ENCODE assay signal across 9 mouse cellular contexts in the genomic region with DNA sequence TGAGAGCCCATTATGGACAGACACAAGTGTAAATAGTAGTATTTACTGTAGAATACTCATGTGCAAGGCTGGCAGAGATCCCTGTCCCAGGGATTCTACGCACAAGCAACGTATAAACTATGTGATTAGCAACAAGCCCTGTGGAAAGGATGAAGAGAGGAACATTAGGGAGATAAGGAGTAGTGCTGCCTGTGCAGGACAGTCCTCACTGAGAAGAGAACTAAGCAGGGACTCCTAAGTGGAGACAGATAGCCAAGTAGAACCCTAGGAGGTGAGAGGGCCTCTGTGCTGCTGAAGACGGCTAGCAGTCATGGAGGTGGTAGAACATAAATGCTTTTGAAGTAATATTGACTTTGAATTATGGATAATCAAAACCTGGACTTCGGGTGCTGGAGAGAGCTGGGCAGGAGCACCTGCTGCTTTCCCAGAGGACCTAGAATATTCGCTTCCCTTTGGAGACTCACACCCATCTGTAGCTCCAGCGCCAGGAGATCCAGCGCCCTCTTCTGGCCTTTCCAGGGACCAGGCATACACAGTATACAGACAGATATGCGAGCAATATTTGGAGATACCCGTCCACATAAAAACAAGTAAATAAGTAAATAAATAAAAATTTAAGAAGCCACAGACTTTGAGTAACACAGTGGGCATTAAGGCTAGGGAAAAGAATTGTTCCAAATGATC. TPM values are rescaled to one million over a fixed set of nuclear protein-coding genes. Genes with fewer than 3 reads are reported as not detected.
DNase-seq lines count a peak whose midpoint lies in the region; ATAC-seq and TF ChIP-seq lines count a peak whose summit lies in the region.
"Had no signal": no experiment of that assay in that cellular context is flagged by ENCODE, and none has a peak within 500 bp of the region (broad histone marks: within the 10 kb centered on the region; RNA-seq: fewer than 3 reads in every experiment).

No protein-coding gene starts in this region.

- peaks cover 5% of the 10 kb centered on the region; the same call in 1 of the 2 replicates for H3K36me3 ChIP-seq in intestine, embryonic 15.5 days

- DNase-seq in CD4-positive, CD25-positive, alpha-beta regulatory T cell, adult 2 months (ENCODE audit: low read depth, low spot score): peak; percentile 7
- no peak for DNase-seq in layer of hippocampus, adult 2 months (ENCODE audit: low spot score in 2 of 2)
- no peak for DNase-seq in layer of hippocampus, postnatal 36 days
- DNase-seq in 416B (ENCODE audit: low read depth): peak; percentile 7
- no peak for DNase-seq in urinary bladder, adult 18-20 months (ENCODE audit: low spot score in 2 of 2)
- no peak for DNase-seq in ovary, postnatal 14 days (ENCODE audit: low spot score)

- no peaks in the 10 kb centered on the region for H3K27me3 ChIP-seq in intestine, embryonic 15.5 days (replicated peaks)
- H3K27me3 ChIP-seq: limb, embryonic 12.5 days had no signal

- H3K9me3 ChIP-seq in intestine, embryonic 15.5 days: no peaks in the 10 kb centered on the region
- H3K9me3 ChIP-seq: limb, embryonic 12.5 days had no signal

- no peak overlapping the region for H3K4me2 ChIP-seq in intestine, embryonic 15.5 days (replicated peaks)
- H3K4me2 ChIP-seq: limb, embryonic 12.5 days had no signal

- no peaks in the 10 kb centered on the region for H3K4me1 ChIP-seq in intestine, embryonic 15.5 days (replicated peaks)
- H3K4me1 ChIP-seq: limb, embryonic 12.5 days had no signal

- 62% methylated on average over 9 of the region's 9 CpGs for WGBS in intestine, embryonic 15.5 days

- no peak overlapping the region for H3K4me3 ChIP-seq in layer of hippocampus, adult 2 months
- no peak overlapping the region for H3K4me3 ChIP-seq in intestine, embryonic 15.5 days (replicated peaks)
- H3K4me3 ChIP-seq: limb, embryonic 12.5 days had no signal

- ATAC-seq in CD4-positive, CD25-positive, alpha-beta regulatory T cell, adult 4 months: no peak
- ATAC-seq in intestine, embryonic 15.5 days: peak; percentile 49; the same call in 1 of the 2 replicates

- peak; percentile 75 for TF ChIP-seq CTCF in layer of hippocampus, adult 2 months (conservative IDR thresholded peaks at IDR 0.05)

- H3K27ac ChIP-seq in layer of hippocampus, adult 2 months: no peak overlapping the region
- H3K27ac ChIP-seq in intestine, embryonic 15.5 days: no peak overlapping the region
- H3K27ac ChIP-seq: limb, embryonic 12.5 days had no signal

- H3K9ac ChIP-seq in intestine, embryonic 15.5 days: no peak overlapping the region
- H3K9ac ChIP-seq: limb, embryonic 12.5 days had no signal

RNA-seq across cellular contexts. Expression of gene Kidins220, which starts 50.3 kb away (rescaled TPM):
- polyA plus RNA-seq in CD4-positive, CD25-positive, alpha-beta regulatory T cell, adult 4 months (2017; shearing (Covaris generic)): 10 to 100 TPM; 14.1 to 19.3 TPM
- 100 to 1,000 TPM; 353 to 363 TPM for total RNA-seq in layer of hippocampus, adult 2 months (2021)
- 100 to 1,000 TPM; 364 to 366 TPM for total RNA-seq in layer of hippocampus, postnatal 36 days (2021)
- 20.1 and 21.8 TPM in 2 replicates for polyA plus RNA-seq in intestine, embryonic 15.5 days (2015; fragmentation: Nextera tagmentation; extraction: Ambion mirVana)

Comparison
In these comparisons a context has a peak if more than half of its experiments do, and no peak if none do; other contexts are left out.
1. DNase-seq: peak in CD4-positive, CD25-positive, alpha-beta regulatory T cell, adult 2 months (single experiment) and 416B (single experiment); none in layer of hippocampus, adult 2 months (0 of 2), layer of hippocampus, postnatal 36 days (0 of 2), urinary bladder, adult 18-20 months (0 of 2) and ovary, postnatal 14 days (single experiment).